Mouse (Mus musculus): ENCODE measurements around the gene Cdh24.

DNA sequence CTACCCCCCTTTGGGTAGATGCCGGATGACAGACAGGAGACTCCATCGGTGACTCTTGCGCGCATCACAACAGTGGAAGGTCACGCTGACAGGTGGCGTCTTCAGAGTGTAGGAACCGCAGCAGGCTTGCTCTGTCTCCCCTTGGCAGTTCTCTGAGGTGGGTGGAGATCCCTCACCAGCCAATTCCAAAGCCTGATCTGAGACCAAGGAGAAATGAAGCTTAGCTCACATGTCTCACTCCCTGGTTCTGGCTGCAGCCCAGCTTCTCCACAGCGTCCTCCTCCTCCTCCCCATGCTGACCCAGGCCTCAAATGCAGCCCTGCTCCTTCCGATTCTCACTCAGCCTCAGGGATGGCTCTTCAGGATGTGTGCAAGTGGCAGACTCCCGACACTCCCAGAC, 16.2 kb downstream of the Cdh24 start:
- no peak for TF ChIP-seq POLR2A (IDR thresholded peaks at IDR 0.05; ENCODE audit: control insufficient read depth, extremely low read depth, insufficient read depth, low read length, poor library complexity)
- TF ChIP-seq CTCF (IDR thresholded peaks at IDR 0.05; ENCODE audit: borderline replicate concordance, control insufficient read depth, extremely low read depth, insufficient read depth, low read length, poor library complexity) = no peak
